Mouse (Mus musculus): ENCODE results near the gene Abcb4.
"Not testable (repeated sequence)": the region's sequence is repeated elsewhere in the genome, so short reads cannot be mapped to it uniquely, and the experiment has no call there.

The Abcb4 gene

GRCm38 (mm10) chr5:8911567-8912198 lies 18.2 kb downstream of the Abcb4 start:
- DNase-seq, result no peak

DNA sequence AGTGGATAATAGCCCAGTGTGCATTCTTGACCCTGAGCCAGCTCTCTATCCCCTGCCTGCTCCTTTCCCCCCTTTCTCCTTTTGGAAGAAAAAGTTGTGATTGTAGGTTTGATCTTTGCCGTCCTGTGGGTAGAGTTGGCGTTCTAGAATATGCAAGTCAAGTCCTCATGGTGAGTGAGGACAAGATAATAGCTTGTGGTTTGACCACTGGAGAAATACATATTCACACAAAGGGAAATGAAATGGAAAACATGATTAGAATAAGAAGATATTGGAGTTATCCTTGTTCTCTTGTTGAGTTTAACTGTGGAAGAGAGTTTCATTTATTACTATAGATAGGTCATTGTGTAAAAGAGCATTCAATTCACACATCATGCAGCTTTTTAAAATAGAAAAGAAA lies 22.9 kb downstream of the Abcb4 start:
- DNase-seq, result no peak

GRCm38 (mm10) chr5:8917069-8917468 lies 23.6 kb downstream of the Abcb4 start:
- no peak for DNase-seq

GRCm38 (mm10) chr5:8928440-8928839 lies 34.9 kb downstream of the Abcb4 start:
- no peak for DNase-seq

GRCm38 (mm10) chr5:8937965-8938364 lies 44.4 kb downstream of the Abcb4 start:
- no peak for DNase-seq

DNA sequence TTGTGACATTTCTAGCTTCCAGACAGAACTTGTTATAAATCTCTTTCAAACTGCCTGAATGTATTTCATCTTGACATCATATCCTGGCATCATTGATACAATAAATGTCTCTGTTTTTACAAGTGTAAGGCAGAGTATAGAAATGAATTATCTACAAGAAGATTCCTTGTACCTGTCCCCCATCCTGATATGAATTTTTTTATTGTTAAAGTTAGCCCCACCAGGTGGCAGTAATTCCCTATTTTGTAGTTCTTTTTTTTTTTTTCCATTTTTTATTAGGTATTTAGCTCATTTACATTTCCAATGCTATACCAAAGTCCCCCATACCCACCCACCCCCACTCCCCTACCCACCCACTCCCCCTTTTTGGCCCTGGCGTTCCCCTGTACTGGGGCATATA lies 47.7 kb downstream of the Abcb4 start:
- DNase-seq, result not testable (repeated sequence)

GRCm38 (mm10) chr5:8943836-8944235 lies 50.3 kb downstream of the Abcb4 start:
- DNase-seq, result no peak

GRCm38 (mm10) chr5:8947423-8948110 lies 54.0 kb downstream of the Abcb4 start:
- DNase-seq, result no peak

GRCm38 (mm10) chr5:8953660-8954059 lies 60.1 kb downstream of the Abcb4 start:
- no peak for DNase-seq

GRCm38 (mm10) chr5:8955544-8955943 lies 62.0 kb downstream of the Abcb4 start:
- no peak for DNase-seq

GRCm38 (mm10) chr5:8960534-8960933 lies 67.0 kb downstream of the Abcb4 start:
- DNase-seq, result no peak

GRCm38 (mm10) chr5:8964487-8964886 lies 71.0 kb downstream of the Abcb4 start:
- DNase-seq, result no peak

DNA sequence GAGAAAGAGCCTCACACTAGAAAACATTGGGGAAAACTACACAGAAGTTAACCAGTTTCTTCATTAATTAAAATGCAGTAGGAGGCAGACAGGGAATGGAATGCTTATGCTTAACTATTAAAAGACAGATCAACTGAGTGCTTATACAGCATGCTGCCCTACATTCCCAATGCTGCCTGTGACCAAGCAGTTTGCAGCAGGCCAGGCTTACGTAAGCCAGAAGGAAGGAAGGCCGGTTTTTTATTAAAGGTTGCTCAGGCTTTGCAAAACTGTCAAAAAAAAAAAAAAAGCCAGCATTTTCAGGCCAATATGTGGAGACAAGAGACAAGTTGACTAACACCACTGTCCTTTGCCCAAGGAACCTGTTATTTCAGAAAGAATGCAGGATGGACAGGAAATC lies 77.2 kb downstream of the Abcb4 start:
- no peak for DNase-seq

GRCm38 (mm10) chr5:8972355-8972754 lies 78.8 kb downstream of the Abcb4 start:
- DNase-seq, result no peak

DNA sequence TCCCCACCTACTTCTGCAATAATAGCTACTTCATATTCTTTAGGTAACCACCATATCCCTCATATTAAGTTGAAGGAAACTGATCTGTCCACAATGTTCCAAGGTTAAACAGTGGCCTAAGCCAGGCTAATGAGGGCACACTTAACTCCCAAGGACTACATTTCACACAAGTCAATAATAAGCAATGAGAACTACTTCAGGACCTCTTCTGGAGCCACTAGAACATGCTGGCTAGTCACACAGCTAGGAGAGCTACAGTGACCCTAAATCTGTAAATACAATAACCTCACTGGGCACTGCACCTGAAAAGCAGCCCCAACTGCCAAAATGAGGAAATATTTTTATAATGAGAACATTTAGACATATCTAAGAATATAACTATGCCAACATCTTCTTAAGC lies 81.2 kb downstream of the Abcb4 start:
- DNase-seq, result no peak

- DNase-seq, result no peak
Observed at GRCm38 (mm10) chr5:8985470-8985869, 92.0 kb downstream of the Abcb4 start.

GRCm38 (mm10) chr5:8987925-8988324 lies 94.4 kb downstream of the Abcb4 start:
- no peak for DNase-seq

DNA sequence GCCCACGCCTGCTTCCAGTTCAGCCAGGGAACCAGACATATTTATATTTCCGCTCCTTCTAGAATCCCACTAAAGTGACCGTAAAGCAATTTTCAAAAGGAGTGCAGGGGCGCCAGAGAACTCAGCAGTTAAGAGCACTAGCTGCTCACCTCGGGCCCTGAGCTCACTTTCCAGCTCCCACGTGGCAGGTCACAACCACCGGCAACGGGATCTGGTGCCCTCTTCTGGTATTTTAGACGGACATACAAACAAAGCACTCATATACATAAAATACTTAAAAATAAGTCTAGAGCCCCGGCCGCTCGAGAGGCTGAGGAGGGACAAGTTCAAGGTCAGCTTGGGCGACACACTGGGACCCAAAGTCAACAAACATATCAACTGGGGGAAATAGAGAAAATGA lies 97.0 kb downstream of the Abcb4 start:
- DNase-seq, result no peak

DNA sequence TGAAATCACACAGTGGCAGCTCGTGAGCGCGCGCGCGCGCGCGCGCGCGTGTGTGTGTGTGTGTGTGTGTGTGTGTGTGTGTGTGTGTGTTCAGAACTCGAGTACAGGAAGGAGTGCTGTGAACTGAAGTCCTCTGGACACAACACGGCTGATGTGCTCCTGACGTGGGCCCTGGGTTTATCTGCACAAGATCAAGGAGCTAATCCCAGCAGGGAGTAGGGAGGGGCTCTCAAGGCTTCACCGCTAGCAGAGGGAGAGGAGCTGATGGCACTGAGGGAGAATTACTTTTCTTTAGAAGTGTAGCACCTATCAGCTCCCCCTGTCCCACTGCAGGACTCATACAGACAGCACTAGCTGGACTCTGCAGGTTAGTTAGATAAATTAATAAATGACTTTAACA lies 98.1 kb downstream of the Abcb4 start:
- DNase-seq, result no peak

DNA sequence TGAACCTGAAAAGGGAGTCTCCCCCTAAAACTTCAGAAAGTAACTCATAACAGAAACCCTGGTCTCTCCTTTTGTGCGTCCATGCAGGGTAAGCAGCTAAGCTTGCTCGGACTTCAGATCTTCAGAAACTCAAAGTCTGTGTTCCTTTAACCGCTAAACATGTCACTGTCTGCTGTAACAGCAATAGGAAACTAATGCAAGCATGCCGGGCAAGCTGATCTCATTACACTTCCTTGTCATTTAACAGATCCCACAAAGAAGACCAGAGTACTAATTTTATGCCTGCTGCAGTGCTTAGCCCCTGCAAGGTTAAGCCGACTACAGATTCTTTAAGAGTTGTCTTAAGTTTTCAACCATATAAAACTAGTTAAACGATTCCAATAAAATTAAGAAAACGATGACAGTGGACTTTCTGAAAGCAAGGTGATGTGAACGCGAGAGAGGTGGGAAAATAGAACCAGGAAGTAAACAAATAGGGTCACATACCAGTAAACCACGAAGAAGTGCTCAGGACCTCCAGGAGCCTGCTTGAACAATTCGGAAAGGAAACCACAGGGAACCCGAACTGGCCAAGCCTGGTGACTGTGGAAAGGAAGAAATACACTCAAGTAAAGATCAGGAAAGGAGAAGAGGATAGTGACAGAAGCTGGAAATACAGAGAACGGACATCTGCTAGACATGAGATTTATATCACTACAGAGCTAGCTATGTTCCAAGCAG lies 102.6 kb downstream of the Abcb4 start:
- no peak for DNase-seq

GRCm38 (mm10) chr5:8996686-8997512 lies 103.4 kb downstream of the Abcb4 start, which contains the start of gene Crot:
Gene Crot (minus strand): TSS chr5:8997324.
- DNase-seq, result peak; percentile 88

DNA sequence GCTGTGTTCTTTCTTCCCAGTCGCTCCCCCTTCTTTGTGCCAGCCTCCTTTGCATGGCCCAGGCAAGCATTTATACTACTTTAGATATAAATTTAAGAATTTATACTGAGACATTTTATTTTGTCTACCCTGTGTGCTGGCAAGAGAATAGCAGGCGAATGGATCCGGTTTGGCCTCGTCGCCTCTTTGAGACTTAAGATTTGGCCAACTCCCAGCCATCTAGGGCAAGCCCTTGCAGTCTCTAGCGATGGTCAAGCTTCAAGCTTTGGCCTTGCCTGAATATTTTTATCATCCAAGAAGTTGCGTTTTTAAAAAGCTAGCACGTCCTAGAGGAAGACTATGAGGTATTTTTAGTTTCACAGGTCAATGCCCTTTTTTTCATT lies 104.0 kb downstream of the Abcb4 start:
- no peak for DNase-seq

GRCm38 (mm10) chr5:8999108-8999507 lies 105.6 kb downstream of the Abcb4 start:
- no peak for DNase-seq

Data from cerebellum, adult 8-10 months (tissue).